Mouse (Mus musculus) intestine, embryonic 16.5 days (tissue): ENCODE results near the gene Arf1. TPM values are rescaled to one million over a fixed set of nuclear protein-coding genes. Genes with fewer than 3 reads are reported as not detected.

Source experiments
- ATAC-seq: fragments of 200-750 bp; cut with Nextera tagmentation; 2 replicates; pipeline ENCODE4 v1.8.0; 2017; ENCODE audit warnings: moderate TSS enrichment, moderate library complexity
- H3K27ac ChIP-seq: fragments of 300-500 bp; sonication (generic); 2 replicates; pipeline ENCODE4 v1.5.1; 2014; ENCODE audit warnings: mild to moderate bottlenecking, low read length
- H3K27me3 ChIP-seq: fragments of 300-500 bp; sonication (generic); replicated peaks from 2 replicates; pipeline ENCODE4 v1.6.1; 2014; ENCODE audit warnings: low read length, control low read depth, mixed read lengths; ENCODE audit not compliant: control insufficient read depth, insufficient read depth
- H3K36me3 ChIP-seq: fragments of 300-500 bp; sonication (generic); 2 replicates; pipeline ENCODE4 v1.6.1; 2014; ENCODE audit warnings: low read length, control low read depth; ENCODE audit not compliant: control insufficient read depth, insufficient read depth
- H3K4me1 ChIP-seq: fragments of 300-500 bp; sonication (generic); 2 replicates; pipeline ENCODE4 v1.6.1; 2014; ENCODE audit warnings: low read length, control low read depth, mixed read lengths; ENCODE audit not compliant: control insufficient read depth, insufficient read depth
- H3K4me2 ChIP-seq: fragments of 300-500 bp; sonication (generic); 2 replicates; pipeline ENCODE4 v1.6.1; 2014; ENCODE audit warnings: low read depth, low read length, control low read depth
- H3K4me3 ChIP-seq: fragments of 300-500 bp; sonication (generic); 2 replicates; pipeline ENCODE4 v1.5.1; 2014; ENCODE audit warnings: mild to moderate bottlenecking, low read length
- H3K9ac ChIP-seq: fragments of 300-500 bp; sonication (generic); 2 replicates; pipeline ENCODE4 v1.6.1; 2014; ENCODE audit warnings: low read depth, low read length
- H3K9me3 ChIP-seq: fragments of 300-500 bp; sonication (generic); 2 replicates; pipeline ENCODE4 v1.6.1; 2016; ENCODE audit warnings: low read length, control low read depth; ENCODE audit not compliant: control insufficient read depth
- WGBS: fragments of 180-500 bp; shearing (Covaris S2); extraction: QIAGEN DNeasy Blood & Tissue Kit; methylation state at CpG from one replicate; pipeline ENCODE4 v1.1.7; 2014; 5-methylcytosine and 5-hydroxymethylcytosine counted together
- polyA plus RNA-seq: library from polyadenylated mRNA; unstranded; fragments of >200 nt; fragmentation: Nextera tagmentation; extraction: Ambion mirVana; gene quantifications from 2 replicates; pipeline ENCODE4 v1.2.1, GENCODE M21; 2015

Arf1 gene
- polyA plus RNA-seq, 1 experiment from 2014 or later: 751 TPM

- ATAC-seq: peak; percentile 68
- peaks cover 20% of the 10 kb centered on the region for H3K4me1 ChIP-seq
- no peak overlapping the region for H3K4me3 ChIP-seq
- 0 out of 2 replicates have a peak overlapping the region, but pooled peaks have one; percentile 31 for H3K9ac ChIP-seq
- H3K27ac ChIP-seq: peak overlapping the region; percentile 86
- H3K36me3 ChIP-seq: 0 out of 2 replicates have a peak, but pooled peaks cover 7% of the 10 kb centered on the region
- WGBS: 20% methylated on average over 3 of the region's 3 CpGs
- H3K9me3 ChIP-seq: no peaks in the 10 kb centered on the region
- peaks cover 7% of the 10 kb centered on the region for H3K27me3 ChIP-seq
- peak overlapping the region; percentile 18; the same call in 1 of the 2 replicates for H3K4me2 ChIP-seq
Measured at GRCm38 (mm10) chr11:59183821-59184220, 44.2 kb downstream of the Arf1 start.

DNA sequence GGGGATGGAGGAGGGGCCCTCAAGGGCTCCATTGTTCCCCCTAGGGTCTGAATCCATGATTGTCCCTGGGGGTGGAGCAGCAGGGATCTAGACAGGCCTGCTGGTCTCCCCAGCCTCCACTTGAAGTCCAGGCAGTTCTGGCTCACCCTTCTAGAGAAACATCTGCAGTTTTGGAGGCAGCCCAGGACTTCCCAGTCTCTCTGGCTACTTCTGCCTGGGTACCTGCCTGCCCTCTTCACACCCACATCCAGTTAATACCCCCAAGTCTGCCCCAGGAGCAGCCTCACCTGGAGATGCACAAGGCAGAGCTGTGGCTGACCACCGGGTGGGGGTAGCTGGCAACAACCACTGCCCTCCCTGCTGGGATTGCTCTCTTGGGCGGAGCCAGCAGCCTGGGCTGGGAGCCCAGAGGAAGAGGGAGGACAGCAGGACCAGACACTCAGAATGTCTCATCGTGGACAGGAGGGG, 45.2 kb downstream of the Arf1 start, which contains the start of gene Gjc2:
TSS of gene Gjc2 (minus strand) at position 350 of the 468 bp plus-strand sequence.
- peak within 1 kb of the TSS; percentile 25 for H3K4me2 ChIP-seq
- 0 out of 2 replicates have a peak, but pooled peaks cover 7% of the 10 kb centered on the region for H3K36me3 ChIP-seq
- 0 out of 2 replicates have a peak within 1 kb of the TSS, but pooled peaks have one; percentile 31 for H3K9ac ChIP-seq
- H3K4me1 ChIP-seq: peaks cover 19% of the 10 kb centered on the region
- 31% methylated on average over 3 of the region's 3 CpGs for WGBS
- peak within 1 kb of the TSS; percentile 86 for H3K27ac ChIP-seq
- H3K27me3 ChIP-seq: peaks cover 16% of the 10 kb centered on the region
- H3K4me3 ChIP-seq: peak within 1 kb of the TSS; percentile 12; the same call in 1 of the 2 replicates
- peak; percentile 39 for ATAC-seq
- H3K9me3 ChIP-seq: no peaks in the 10 kb centered on the region

GRCm38 (mm10) chr11:59176921-59177320, 51.1 kb downstream of the Arf1 start:
- Histone ChIP-seq H3K9ac (0 out of 2 replicates have a peak overlapping the region, but pooled peaks have one; percentile 18), H3K36me3 (no peaks in the 10 kb centered on the region), H3K4me2 (peak overlapping the region; percentile 32; the same call in 1 of the 2 replicates), H3K27ac (no peak overlapping the region), H3K4me1 (peaks cover 4% of the 10 kb centered on the region; the same call in 1 of the 2 replicates), H3K27me3 (peaks cover 56% of the 10 kb centered on the region), H3K9me3 (no peaks in the 10 kb centered on the region), H3K4me3 (peak overlapping the region; percentile 22)
- 6% methylated on average over 34 of the region's 34 CpGs for WGBS
- ATAC-seq: no peak

DNA sequence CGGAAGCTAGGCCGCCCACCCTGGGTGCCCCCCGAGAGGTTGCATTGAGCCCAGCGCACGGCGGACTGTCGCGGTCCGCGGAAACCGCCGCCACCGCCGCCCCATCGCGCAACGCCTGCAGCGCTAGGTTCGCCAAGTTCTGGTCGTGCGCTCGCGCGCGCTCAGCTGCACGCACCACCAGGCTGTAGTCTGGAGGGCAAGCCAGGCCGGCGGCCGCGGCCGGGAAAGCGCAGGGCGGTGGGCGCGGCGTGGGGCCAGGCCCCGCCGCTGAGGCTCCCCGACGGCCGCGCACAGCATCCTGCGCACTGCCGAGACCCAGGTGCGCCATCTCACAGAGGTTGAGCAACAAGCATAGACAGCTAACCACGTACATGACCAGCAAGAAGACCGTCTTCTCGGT, 51.6 kb downstream of the Arf1 start:
- H3K4me2 ChIP-seq: peak overlapping the region; percentile 32
- no peaks in the 10 kb centered on the region for H3K36me3 ChIP-seq
- WGBS: 3% methylated on average over 48 of the region's 48 CpGs
- H3K4me1 ChIP-seq: peaks cover 3% of the 10 kb centered on the region; the same call in 1 of the 2 replicates
- H3K9me3 ChIP-seq: no peaks in the 10 kb centered on the region
- ATAC-seq: no peak
- peak overlapping the region; percentile 22 for H3K4me3 ChIP-seq
- H3K9ac ChIP-seq: 0 out of 2 replicates have a peak overlapping the region, but pooled peaks have one; percentile 18
- H3K27me3 ChIP-seq: peaks cover 56% of the 10 kb centered on the region
- no peak overlapping the region for H3K27ac ChIP-seq

GRCm38 (mm10) chr11:59174189-59174838, 53.8 kb downstream of the Arf1 start:
- no peak for ATAC-seq
- Histone ChIP-seq H3K9me3 (no peaks in the 10 kb centered on the region), H3K27me3 (peaks cover 54% of the 10 kb centered on the region), H3K4me1 (peaks cover 3% of the 10 kb centered on the region; the same call in 1 of the 2 replicates), H3K9ac (no peak overlapping the region), H3K4me2 (no peak overlapping the region), H3K36me3 (no peaks in the 10 kb centered on the region), H3K27ac (no peak overlapping the region), H3K4me3 (no peak overlapping the region)
- 61% methylated on average over 6 of the region's 6 CpGs for WGBS

DNA sequence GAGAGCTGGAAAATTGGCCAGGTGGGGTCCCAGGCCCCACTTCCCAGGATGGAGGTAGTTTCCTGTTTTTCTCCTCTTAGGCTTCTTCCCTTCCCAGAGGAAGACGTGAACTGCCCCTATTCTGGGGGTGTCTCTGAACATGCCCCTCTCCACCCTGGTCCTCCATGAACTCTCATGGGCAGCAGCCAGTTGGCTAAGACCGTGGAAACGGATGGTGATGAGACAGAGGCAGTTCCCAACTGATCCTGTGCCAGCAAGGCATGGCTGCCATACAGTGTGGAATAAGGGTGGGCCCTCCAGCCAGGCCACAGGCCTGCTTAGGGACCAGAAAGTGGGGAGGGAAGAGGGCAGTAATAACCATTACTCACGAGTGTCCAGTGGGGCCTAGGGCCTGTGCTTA, 57.5 kb downstream of the Arf1 start:
- no peaks in the 10 kb centered on the region for H3K4me1 ChIP-seq
- no peak overlapping the region for H3K9ac ChIP-seq
- H3K36me3 ChIP-seq: no peaks in the 10 kb centered on the region
- H3K27ac ChIP-seq: no peak overlapping the region
- no peaks in the 10 kb centered on the region for H3K9me3 ChIP-seq
- no peak overlapping the region for H3K4me3 ChIP-seq
- H3K4me2 ChIP-seq: no peak overlapping the region
- H3K27me3 ChIP-seq: peaks cover 16% of the 10 kb centered on the region
- no peak for ATAC-seq
- WGBS: 85% methylated on average over 4 of the region's 4 CpGs

DNA sequence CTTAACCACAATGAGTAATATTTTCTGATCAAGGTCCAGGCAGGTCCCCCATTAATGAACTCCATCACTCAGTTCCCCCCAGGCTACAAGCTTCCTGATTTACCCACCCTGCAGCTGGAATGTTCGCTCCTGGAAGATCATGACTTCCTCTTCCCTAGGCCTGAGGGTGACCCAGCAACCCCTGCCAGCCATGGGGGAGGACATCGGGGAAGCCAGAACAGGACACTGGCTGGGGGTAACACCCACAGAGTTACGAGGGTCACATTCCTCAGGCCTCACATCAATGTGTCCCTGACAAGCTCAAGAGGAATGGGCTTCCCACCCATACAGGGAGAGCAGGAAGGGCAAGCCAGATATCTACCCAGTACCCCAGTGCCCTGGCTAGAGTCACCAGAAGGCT, 58.3 kb downstream of the Arf1 start:
- H3K4me2 ChIP-seq: no peak overlapping the region
- H3K4me3 ChIP-seq: no peak overlapping the region
- no peaks in the 10 kb centered on the region for H3K9me3 ChIP-seq
- no peak overlapping the region for H3K27ac ChIP-seq
- peaks cover 9% of the 10 kb centered on the region for H3K27me3 ChIP-seq
- ATAC-seq: no peak
- H3K36me3 ChIP-seq: no peaks in the 10 kb centered on the region
- no peaks in the 10 kb centered on the region for H3K4me1 ChIP-seq
- no peak overlapping the region for H3K9ac ChIP-seq
- 61% methylated on average over 3 of the region's 3 CpGs for whole genome bisulfite sequencing

- H3K4me2 ChIP-seq: no peak overlapping the region
- no peaks in the 10 kb centered on the region for H3K36me3 ChIP-seq
- no peak overlapping the region for H3K4me3 ChIP-seq
- no peak overlapping the region for H3K9ac ChIP-seq
- 60% methylated on average over 2 of the region's 2 CpGs for WGBS
- H3K4me1 ChIP-seq: peaks cover 15% of the 10 kb centered on the region
- H3K9me3 ChIP-seq: no peaks in the 10 kb centered on the region
- no peaks in the 10 kb centered on the region for H3K27me3 ChIP-seq
- no peak for ATAC-seq
- H3K27ac ChIP-seq: no peak overlapping the region; the same call in 1 of the 2 replicates
Measured at GRCm38 (mm10) chr11:59165616-59166241, 62.3 kb downstream of the Arf1 start.

- H3K36me3 ChIP-seq: no peaks in the 10 kb centered on the region
- WGBS: 76% methylated on average over 9 of the region's 9 CpGs
- peaks cover 15% of the 10 kb centered on the region for H3K4me1 ChIP-seq
- H3K9me3 ChIP-seq: no peaks in the 10 kb centered on the region
- 0 out of 2 replicates have a peak overlapping the region, but pooled peaks have one; percentile 54 for H3K27ac ChIP-seq
- H3K9ac ChIP-seq: no peak overlapping the region
- no peak for ATAC-seq
- peak overlapping the region; percentile 74 for H3K4me2 ChIP-seq
- no peaks in the 10 kb centered on the region for H3K27me3 ChIP-seq
- no peak overlapping the region for H3K4me3 ChIP-seq
Measured at GRCm38 (mm10) chr11:59164384-59164783, 63.7 kb downstream of the Arf1 start.
